Mouse (Mus musculus): Measurements from ENCODE around the gene Lmx1b. TPM values are rescaled to one million over a fixed set of nuclear protein-coding genes. Genes with fewer than 3 reads are reported as not detected.

The Lmx1b gene
- polyA plus RNA-seq, 1 experiment: not detected

DNA sequence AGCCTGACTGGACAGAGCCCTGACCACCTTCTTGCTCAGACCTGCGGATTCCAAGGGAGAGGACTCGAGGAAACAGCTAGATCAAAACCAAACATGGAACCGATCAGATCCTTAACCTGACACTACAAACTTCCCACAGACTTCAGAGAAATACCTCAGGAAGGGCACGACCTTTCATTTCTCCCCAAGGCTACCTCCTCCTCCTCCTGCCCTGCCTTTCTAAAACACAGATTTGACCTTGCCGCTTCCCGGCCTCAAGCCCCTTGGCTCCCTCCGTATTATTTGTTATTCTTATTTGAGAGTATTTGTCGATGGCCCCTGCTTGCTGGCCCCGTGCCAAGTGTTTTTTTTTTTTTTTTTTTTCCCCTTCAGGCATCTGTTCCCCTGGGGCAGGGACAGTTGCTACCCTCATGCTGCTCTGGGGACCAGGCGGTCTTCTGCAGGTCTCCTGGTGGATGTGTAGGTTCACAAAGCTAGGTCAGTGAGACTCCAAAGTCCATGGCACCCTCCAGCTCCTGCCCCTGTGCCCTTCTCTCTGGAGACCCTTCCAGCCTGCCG, 26.2 kb upstream of the Lmx1b start:
- H3K4me3 ChIP-seq (replicated peaks): no peak overlapping the region
- H3K27me3 ChIP-seq (replicated peaks): peaks cover 76% of the 10 kb centered on the region
- no peak for TF ChIP-seq GATA1 (IDR thresholded peaks at IDR 0.05; ENCODE audit: borderline replicate concordance, low read length)
- TF ChIP-seq FLI1 (IDR thresholded peaks at IDR 0.05; ENCODE audit: low read length): no peak
- H3K36me3 ChIP-seq (replicated peaks; ENCODE audit: low read length): no peaks in the 10 kb centered on the region
- H3K4me1 ChIP-seq: peaks cover 4% of the 10 kb centered on the region; the same call in 1 of the 2 replicates
- H3K9me3 ChIP-seq: no peaks in the 10 kb centered on the region

DNA sequence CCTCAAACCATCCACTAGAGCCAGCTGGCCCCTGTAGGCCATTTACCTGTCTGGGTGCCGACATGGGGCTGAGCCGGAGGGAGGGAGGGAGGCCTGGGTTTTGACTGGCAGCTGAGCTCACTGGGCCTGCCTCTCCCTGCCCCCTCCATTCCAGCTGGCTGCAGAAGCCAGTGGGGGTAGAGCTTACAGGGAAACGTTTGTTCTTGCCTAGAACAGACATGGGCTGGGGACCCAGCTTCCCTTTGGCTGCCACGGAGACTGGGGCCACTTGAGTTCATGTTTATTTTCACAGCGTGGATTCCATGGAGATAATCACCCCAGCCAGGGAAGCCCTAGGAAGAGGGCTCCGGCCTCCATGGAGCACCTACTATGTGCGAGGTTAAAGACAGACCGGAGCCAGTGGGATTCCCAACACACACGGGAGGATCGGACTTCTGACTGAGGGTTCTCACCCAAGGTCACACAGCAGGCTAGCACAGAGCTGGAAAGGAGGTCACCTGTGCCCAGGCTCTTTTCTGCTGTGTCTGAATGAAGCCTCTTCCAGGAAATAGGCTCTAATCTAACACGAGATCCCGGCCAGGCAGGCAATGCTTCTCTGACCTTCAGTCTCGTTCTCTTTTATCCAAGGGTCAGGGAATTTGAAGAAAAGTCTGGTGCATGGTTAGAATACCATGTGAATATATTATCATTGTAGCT, 25.2 kb upstream of the Lmx1b start:
- no peaks in the 10 kb centered on the region for H3K36me3 ChIP-seq (replicated peaks; ENCODE audit: low read length)
- TF ChIP-seq GATA1 (IDR thresholded peaks at IDR 0.05; ENCODE audit: borderline replicate concordance, low read length) (no peak), FLI1 (IDR thresholded peaks at IDR 0.05; ENCODE audit: low read length) (no peak)

DNA sequence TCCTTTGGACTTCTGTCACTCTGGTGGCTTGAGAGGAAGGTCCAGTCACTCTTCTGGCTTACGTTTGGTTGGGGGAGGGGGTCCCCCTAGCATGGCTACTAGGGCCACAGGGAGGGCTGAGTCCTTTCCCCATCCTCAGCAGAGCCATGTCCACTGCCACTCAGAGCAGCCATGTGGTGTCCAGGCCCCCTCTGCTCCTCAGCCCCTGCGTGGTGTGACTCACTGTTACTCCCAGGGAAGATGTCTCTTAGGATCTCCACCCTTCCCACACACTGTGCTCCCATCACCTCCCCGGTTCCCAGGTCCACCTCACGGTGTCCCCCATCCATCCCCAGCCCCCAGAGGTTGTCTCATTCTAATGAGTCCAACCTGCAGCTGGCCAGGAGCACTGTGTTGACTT, 24.4 kb upstream of the Lmx1b start:
- H3K36me3 ChIP-seq (replicated peaks; ENCODE audit: low read length): no peaks in the 10 kb centered on the region
- H3K9me3 ChIP-seq: no peaks in the 10 kb centered on the region
- TF ChIP-seq FLI1 (IDR thresholded peaks at IDR 0.05; ENCODE audit: low read length): no peak
- no peak for TF ChIP-seq GATA1 (IDR thresholded peaks at IDR 0.05; ENCODE audit: borderline replicate concordance, low read length)
- peaks cover 81% of the 10 kb centered on the region for H3K27me3 ChIP-seq (replicated peaks)
- peak overlapping the region; percentile 11 for H3K4me3 ChIP-seq (replicated peaks)
- peaks cover 1% of the 10 kb centered on the region; the same call in 1 of the 2 replicates for H3K4me1 ChIP-seq

More for the DNA sequence above, 25.2 kb upstream of the Lmx1b start:
- no peaks in the 10 kb centered on the region for H3K9me3 ChIP-seq
- peaks cover 4% of the 10 kb centered on the region; the same call in 1 of the 2 replicates for H3K4me1 ChIP-seq
- no peak overlapping the region for H3K4me3 ChIP-seq (replicated peaks)
- peaks cover 82% of the 10 kb centered on the region for H3K27me3 ChIP-seq (replicated peaks)

DNA sequence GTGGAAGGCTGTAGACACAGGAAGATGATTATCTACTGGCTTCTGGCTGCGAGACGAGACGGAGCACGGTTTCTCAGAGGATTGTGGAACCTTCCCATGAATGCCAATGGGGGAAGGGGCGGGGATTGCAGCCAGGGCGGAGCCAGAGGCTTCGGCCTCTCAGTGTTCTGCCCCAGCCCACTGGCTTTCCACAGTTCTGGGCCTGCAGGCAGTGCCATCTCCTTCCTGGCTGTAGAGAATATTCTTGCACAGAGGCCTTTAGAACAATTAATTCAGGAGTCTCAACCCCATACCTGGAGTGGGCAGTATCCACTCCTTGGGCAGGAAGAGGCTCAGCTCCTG, 18.9 kb upstream of the Lmx1b start:
- Histone ChIP-seq H3K4me3 (replicated peaks) (no peak overlapping the region), H3K36me3 (replicated peaks; ENCODE audit: low read length) (no peaks in the 10 kb centered on the region), H3K4me1 (peaks cover 4% of the 10 kb centered on the region; the same call in 1 of the 2 replicates), H3K27me3 (replicated peaks) (peaks cover 60% of the 10 kb centered on the region), H3K9me3 (no peaks in the 10 kb centered on the region)
- TF ChIP-seq GATA1 (IDR thresholded peaks at IDR 0.05; ENCODE audit: borderline replicate concordance, low read length) (no peak), FLI1 (IDR thresholded peaks at IDR 0.05; ENCODE audit: low read length) (no peak)

DNA sequence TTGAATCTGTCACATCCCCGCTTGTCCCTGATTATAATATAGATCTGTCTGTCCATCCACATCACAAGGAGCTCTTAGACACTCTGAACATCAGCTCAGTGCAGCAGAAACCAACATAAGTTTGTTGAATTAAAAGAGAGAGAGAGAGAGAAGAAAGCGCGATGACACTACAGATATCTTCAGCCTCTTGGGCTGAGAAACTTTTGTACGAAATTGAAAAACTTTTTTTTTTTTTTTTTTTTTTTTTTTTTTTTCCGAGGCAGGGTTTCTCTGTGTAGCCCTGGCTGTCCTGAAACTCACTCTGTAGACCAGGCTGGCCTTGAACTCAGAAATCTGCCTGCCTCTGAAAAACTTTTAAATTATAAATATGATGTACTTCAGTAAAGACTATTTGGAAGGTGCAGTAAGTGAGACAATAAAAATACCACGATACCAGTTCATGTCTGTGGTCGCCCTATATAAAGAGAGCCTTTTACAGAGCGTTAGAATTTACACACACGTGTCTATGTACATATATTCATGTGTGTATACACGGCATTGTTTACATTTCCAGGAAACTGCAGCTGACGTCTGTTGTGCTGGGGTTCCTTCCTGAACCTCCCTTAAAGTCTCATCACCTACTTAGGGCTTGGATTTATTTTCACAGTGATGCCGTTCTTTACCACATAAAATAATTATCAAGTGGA, 18.4 kb upstream of the Lmx1b start:
- H3K9me3 ChIP-seq: no peaks in the 10 kb centered on the region
- H3K27me3 ChIP-seq (replicated peaks): peaks cover 59% of the 10 kb centered on the region
- TF ChIP-seq GATA1 (IDR thresholded peaks at IDR 0.05; ENCODE audit: borderline replicate concordance, low read length): no peak
- no peak overlapping the region for H3K4me3 ChIP-seq (replicated peaks)
- peaks cover 4% of the 10 kb centered on the region; the same call in 1 of the 2 replicates for H3K4me1 ChIP-seq
- no peaks in the 10 kb centered on the region for H3K36me3 ChIP-seq (replicated peaks; ENCODE audit: low read length)

DNA sequence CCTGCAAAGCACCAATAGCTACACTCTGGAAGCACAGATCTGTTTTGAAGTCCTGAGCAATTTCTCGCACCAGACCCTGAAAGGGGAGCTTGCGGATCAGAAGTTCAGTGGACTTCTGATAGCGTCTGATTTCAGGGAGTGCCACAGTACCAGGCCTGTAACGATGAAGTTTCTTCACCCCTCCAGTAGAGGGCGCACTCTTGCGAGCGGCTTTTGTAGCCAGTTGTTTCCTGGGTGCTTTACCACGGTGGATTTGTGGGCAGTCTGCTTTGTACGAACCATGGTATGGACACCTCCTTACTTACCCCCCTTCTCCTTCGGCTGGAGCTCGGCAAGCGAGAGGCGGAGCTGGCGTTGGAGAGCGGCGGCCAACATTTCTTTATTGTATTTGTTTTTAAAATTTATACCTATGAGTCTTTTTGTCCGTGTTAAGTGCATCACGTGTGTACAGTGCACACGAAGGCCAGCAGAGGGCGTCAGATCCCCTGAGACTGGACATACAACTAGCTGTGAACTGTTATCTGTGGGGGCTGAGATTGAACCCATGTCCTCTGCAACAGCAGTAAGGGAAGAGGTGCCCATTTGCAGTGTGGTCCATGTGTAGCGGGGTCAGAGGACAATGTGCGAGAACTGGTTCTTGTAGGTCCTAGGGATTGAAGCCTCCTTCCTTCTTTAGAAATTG, 12.3 kb upstream of the Lmx1b start:
- Histone ChIP-seq H3K27me3 (replicated peaks) (peaks cover 69% of the 10 kb centered on the region), H3K4me3 (replicated peaks) (no peak overlapping the region), H3K36me3 (replicated peaks; ENCODE audit: low read length) (no peaks in the 10 kb centered on the region), H3K9me3 (0 out of 2 replicates have a peak, but pooled peaks cover 2% of the 10 kb centered on the region), H3K4me1 (no peaks in the 10 kb centered on the region; the same call in 1 of the 2 replicates)
- no peak for TF ChIP-seq FLI1 (IDR thresholded peaks at IDR 0.05; ENCODE audit: low read length)
- TF ChIP-seq GATA1 (IDR thresholded peaks at IDR 0.05; ENCODE audit: borderline replicate concordance, low read length): no peak

DNA sequence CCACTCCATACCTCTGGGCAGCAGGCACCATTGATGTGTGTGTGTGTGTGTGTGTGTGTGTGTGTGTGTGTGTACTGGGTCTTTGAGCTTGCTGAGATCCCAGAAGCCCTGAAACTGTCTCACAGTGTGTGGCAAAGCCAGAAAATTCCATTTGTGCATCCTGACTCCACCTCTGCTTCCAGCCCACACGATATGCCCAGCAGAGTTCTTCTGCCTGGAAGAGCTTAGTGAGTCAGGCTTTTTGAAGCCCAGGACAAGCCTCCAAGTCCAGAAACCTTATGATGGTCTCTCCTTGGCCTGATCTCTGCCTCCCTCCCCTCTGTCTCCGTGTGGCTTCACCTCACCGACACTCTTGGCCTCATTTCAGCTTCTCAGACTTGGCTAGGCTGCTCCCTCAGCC, 9.1 kb upstream of the Lmx1b start:
- H3K9me3 ChIP-seq: 0 out of 2 replicates have a peak, but pooled peaks cover 2% of the 10 kb centered on the region
- H3K27me3 ChIP-seq (replicated peaks): peaks cover 80% of the 10 kb centered on the region
- TF ChIP-seq FLI1 (IDR thresholded peaks at IDR 0.05; ENCODE audit: low read length) (no peak), GATA1 (IDR thresholded peaks at IDR 0.05; ENCODE audit: borderline replicate concordance, low read length) (no peak)
- no peak overlapping the region for H3K4me3 ChIP-seq (replicated peaks)
- no peaks in the 10 kb centered on the region; the same call in 1 of the 2 replicates for H3K4me1 ChIP-seq
- H3K36me3 ChIP-seq (replicated peaks; ENCODE audit: low read length): no peaks in the 10 kb centered on the region

DNA sequence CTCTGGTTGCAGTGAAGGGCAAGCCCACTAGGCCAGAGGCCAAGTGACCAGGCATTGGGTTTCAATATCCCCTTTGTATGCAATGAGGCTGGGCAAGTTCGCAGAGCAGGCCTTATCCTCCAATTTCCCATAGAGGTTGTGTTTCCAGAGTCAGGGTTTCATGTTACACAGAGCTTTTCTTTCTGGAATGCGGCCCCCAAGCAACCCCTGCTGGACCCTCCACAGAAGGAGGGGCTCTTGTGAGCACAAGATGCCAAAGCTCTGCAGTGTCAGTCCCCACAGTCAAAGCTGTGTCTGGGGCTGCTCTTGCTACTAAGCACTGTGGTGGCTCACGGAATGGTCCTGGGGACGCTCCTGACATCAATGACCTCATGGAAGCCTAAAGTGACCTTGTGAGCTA, 8.6 kb upstream of the Lmx1b start:
- no peaks in the 10 kb centered on the region for H3K36me3 ChIP-seq (replicated peaks; ENCODE audit: low read length)
- TF ChIP-seq FLI1 (IDR thresholded peaks at IDR 0.05; ENCODE audit: low read length): no peak
- no peak for TF ChIP-seq GATA1 (IDR thresholded peaks at IDR 0.05; ENCODE audit: borderline replicate concordance, low read length)
- H3K27me3 ChIP-seq (replicated peaks): peaks cover 82% of the 10 kb centered on the region
- H3K4me1 ChIP-seq: no peaks in the 10 kb centered on the region; the same call in 1 of the 2 replicates
- no peak overlapping the region for H3K4me3 ChIP-seq (replicated peaks)
- 0 out of 2 replicates have a peak, but pooled peaks cover 2% of the 10 kb centered on the region for H3K9me3 ChIP-seq

DNA sequence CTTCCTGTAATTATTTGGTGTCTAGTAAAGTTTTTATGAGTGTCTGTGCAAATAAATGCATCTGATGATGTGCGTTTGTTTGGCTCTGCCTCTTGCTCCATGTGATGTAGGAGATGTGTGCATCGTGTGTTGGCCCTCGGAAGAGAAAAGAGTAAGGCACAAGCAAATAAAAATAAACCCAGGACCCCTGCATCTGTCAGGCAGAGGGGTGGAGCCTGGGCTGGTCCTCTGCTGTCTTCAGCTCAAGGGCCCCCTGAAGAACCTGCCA, 5.9 kb upstream of the Lmx1b start:
- no peak overlapping the region for H3K4me3 ChIP-seq (replicated peaks)
- peaks cover 97% of the 10 kb centered on the region for H3K27me3 ChIP-seq (replicated peaks)
- no peak for TF ChIP-seq FLI1 (IDR thresholded peaks at IDR 0.05; ENCODE audit: low read length)
- TF ChIP-seq GATA1 (IDR thresholded peaks at IDR 0.05; ENCODE audit: borderline replicate concordance, low read length): no peak
- no peaks in the 10 kb centered on the region for H3K36me3 ChIP-seq (replicated peaks; ENCODE audit: low read length)
- H3K9me3 ChIP-seq: 0 out of 2 replicates have a peak, but pooled peaks cover 2% of the 10 kb centered on the region
- peaks cover 24% of the 10 kb centered on the region for H3K4me1 ChIP-seq

All from megakaryocyte, embryonic 14.5 days (primary cell).